Mouse (Mus musculus) stomach, adult 2 months (tissue): ENCODE data around the gene Zfp954. TPM values are rescaled to one million over a fixed set of nuclear protein-coding genes. Genes with fewer than 3 reads are reported as not detected.

Experiments used
- polyA plus RNA-seq: library from polyadenylated mRNA; depleted of rRNA; stranded (reverse); fragments of >200 nt; gene quantifications from 2 replicates; pipeline ENCODE4 v1.2.3, GENCODE M21; 2012; rRNA removed

Zfp954 gene
- polyA plus RNA-seq = 2.5 and 4.6 TPM in 2 replicates

DNA sequence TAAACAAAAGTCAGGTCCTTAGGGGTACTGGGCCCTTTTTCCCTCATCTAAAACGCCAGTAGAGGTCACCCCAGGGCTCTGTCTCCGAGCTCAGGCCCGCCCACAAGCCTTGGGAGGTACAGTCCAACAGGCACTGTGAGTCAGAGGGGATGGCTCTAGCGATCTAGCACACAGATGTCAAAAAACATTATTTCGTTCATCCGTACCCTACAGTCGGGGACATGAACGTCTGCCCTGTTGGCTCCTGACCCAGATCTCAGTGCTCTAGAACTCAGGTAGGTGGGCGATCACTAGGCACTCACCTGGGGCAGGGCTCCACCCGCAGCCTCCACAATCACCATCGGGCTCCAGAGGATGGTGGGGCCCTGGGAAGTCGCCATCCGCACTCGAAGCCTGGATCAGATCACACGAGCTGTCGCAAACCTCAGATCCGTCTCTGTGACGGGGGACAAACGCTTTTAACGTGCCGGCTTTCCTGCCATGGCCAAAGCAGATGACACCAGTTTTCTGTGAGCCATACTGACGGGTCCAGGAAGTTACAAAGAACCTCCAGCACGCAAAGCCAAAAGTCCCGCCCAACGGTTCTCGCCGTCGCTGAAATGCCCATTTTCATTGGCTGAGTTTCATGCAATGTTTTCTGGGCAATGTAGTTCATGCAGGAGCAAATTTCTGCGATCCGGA, at the start of gene Zfp954:
TSS of gene Zfp954 (minus strand) at position 568 of the 681 bp plus-strand sequence.

DNA sequence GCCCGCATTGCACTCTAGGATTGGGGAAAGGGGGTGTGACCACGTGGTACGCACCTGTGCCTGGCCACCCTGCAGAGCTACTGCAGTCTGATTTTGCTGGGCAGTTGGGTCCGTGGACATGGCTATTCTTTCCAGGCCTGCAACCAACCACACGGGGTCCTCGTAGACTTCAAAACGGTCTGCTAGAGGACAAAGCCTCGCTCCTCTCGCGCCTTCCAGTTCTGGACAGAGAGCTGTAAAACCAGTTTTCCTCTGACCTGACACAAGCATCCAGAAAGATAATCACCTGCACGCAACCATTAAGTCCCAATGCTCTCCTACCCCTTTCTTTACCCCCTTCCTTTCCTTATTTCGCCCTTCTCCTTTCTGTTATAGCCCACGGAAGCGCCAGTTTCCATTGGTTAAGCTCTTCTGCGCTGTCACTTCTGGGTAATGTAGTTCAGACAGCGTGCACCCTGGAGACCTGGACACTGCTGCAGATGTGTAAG, 15.1 kb upstream of the Zfp954 start, which contains the start of gene Zfp773:
TSS of gene Zfp773 (minus strand) at position 377 of the 488 bp plus-strand sequence.

Other genes with a start within 250 kb of the Zfp954 start
- not detected in 2 replicates for gene Aurkc, start 126.2 kb downstream of the Zfp954 start, polyA plus RNA-seq
- gene Zfp773, start 15.3 kb upstream of the Zfp954 start, polyA plus RNA-seq = 0.05 TPM in 2 replicates
- 0.09 and 0.13 TPM in 2 replicates for gene Zfp418, start 49.8 kb upstream of the Zfp954 start, polyA plus RNA-seq
- 0.55 and 0.56 TPM in 2 replicates for gene Zfp772, start 88.5 kb upstream of the Zfp954 start, polyA plus RNA-seq
- not detected in 2 replicates for gene Vmn2r29, start 125.8 kb upstream of the Zfp954 start, polyA plus RNA-seq
- gene Gm45844, start 156.8 kb upstream of the Zfp954 start, polyA plus RNA-seq = 0.11 and 0.38 TPM in 2 replicates
- 6.9 and 8.4 TPM in 2 replicates for gene Clcn4, start 179.4 kb upstream of the Zfp954 start, polyA plus RNA-seq
- not detected in 2 replicates for gene Vmn2r30, start 216.1 kb upstream of the Zfp954 start, polyA plus RNA-seq